Mouse (Mus musculus): Measurements from ENCODE around the gene Amh. TPM values are rescaled to one million over a fixed set of nuclear protein-coding genes. Genes with fewer than 3 reads are reported as not detected.

Amh gene
- total RNA-seq, 2 experiments from 2014 or later, result 2.4 to 2.9 TPM

DNA sequence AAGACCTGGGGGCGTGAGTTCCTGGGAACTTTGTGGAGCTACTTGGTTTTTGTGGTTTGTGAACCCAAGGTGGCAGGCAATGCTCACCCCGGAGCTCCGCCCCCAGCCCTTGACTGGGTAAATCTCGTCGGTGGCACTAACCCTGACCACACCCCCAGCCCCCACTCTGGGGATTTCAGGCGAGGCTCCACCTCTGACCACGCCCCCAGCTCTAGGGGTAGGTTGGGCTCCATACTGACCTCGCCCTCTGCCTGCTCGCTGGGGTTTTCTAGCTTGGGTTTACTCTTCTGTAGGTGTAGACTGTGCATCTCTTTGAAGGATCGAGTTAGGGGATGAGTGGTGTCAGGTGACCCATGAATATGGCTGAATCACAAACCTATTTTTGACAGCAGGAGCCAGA lies 43.5 kb downstream of the Amh start:
- no peak for DNase-seq (ENCODE audit: low spot score in 2 of 2)

DNA sequence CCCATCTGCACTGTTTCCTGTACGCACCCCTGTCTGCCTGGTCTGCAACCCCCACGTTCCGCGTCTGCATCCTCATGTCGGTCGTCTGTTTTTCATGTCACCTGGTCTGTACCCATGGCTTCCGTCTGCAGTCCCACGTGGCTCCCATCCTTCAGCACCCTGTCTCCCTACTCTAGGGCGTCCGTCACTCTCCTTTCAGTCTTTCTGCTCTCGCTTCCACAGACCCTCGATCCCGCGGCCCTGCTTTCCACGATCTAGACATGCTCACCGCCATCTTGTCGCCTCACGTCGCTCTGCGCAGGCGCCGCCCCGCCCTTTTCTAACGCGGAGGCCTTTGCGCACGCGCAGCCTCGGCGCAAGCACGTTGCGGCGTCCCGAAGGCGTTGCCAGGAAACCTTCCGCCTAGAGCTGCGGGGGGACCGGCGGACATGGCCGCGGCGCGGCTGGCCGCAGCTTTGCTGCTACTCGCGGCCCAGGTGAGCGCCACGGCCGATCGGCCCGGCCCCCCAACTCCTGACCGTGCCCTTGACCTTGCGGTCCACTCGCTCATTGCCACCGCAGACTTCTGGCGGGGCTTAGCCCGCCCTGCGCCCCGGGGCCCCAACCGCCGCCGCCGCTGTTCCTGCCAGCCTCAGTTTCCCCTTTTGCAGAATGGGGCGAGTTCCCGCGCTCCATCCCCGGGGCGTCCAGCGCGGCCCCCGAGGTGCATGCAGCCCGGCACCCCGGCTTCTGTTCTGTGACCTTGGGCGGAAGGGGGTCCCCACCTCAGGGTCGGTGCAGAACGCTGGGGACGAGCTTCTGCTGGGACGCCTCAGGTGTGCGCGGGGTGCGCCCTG lies 50.1 kb downstream of the Amh start, which contains the start of the genes Lsm7 and Sppl2b:
Gene Lsm7, minus strand, starts transcription at position 297 of the 836 bp plus-strand sequence.
Gene Sppl2b, plus strand, starts transcription at position 363 of the 836 bp plus-strand sequence.
- DNase-seq (ENCODE audit: low spot score in 2 of 2), result peak; percentile 97 to 98

DNA sequence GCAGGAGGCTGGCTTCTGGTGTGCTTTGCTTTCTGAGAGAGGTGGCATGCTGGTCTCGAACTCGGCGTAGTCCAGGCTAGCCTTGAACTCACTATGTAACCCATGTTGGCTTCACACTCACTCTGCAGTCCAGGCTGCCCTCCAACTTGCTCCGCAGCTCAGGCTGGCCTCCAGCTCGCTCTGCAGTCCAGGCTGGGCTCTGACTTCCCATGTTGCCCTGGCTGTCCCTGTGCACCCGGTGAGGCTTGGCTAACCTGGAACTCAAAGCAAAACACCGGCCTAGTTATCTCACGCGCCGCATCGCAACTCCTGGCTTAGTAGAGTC lies 50.7 kb downstream of the Amh start:
- DNase-seq (ENCODE audit: low spot score in 2 of 2), result no peak

DNA sequence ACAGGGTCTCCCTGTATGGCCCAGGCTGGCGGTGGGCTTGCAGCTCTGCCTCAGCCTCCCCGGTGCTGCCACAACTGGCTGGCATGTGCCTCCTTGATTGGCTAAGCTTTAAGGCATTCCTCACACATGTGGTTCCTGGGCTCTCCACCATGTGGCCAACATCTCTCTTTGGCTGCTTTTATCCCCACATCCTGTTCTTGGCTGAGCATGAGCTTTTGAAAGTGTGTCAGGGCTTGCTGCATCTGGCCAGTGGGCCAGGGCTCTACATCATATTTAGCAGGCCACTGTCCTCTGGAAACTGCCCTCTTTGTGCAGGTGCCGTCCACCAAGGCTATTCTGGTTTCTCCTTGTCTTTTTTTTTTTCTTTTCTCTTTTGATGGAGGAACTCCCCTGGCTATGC lies 51.2 kb downstream of the Amh start:
- peak in 1 of 2 experiments; percentile 45 for DNase-seq (ENCODE audit: low spot score in 2 of 2)

DNA sequence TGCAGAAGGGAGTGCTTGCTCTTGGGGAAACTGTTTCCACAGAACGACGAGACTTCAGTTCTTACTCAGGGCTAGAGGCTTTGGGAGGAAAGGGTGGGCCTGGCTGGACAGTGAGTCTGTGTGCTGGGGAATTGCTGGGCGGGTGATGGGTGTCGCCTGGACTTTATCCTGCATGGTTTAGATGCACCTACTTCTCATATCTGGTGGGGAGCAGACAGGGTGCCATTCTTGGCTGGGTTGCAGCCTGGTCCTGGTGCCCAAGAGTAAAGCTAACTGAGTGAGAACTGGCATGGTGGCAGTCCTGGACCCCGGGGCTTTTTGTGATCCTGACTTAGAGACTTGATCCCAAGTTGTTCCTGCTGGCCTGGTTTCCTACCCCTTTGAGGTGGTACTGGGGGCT lies 51.9 kb downstream of the Amh start:
- DNase-seq (ENCODE audit: low spot score in 2 of 2), result no peak

Small RNAs within 50 kb of the gene (microRNA-seq; reads per million reads assigned to microRNA genes)
- gene Mir1982, result 4.2 to 5.0 reads per million in 2 experiments

Other genes with a start within 250 kb of the Amh start
- gene Rexo1, start 243.7 kb upstream of the Amh start, total RNA-seq (2021), result 10 to 100 TPM; 47.0 to 50.5 TPM
- 10 to 100 TPM; 40.1 to 44.3 TPM for gene Klf16, start 227.9 kb upstream of the Amh start, total RNA-seq (2021)
- gene Abhd17a, start 214.9 kb upstream of the Amh start, total RNA-seq (2021), result 100 to 1,000 TPM; 189 to 197 TPM
- gene Scamp4, start 202.4 kb upstream of the Amh start, total RNA-seq (2021), result 10 to 100 TPM; 38.5 to 40.7 TPM
- 1 to 10 TPM; 2.3 to 2.8 TPM for gene Adat3, start 202.4 kb upstream of the Amh start, total RNA-seq (2021)
- gene Gm49322, start 199.2 kb upstream of the Amh start, total RNA-seq (2021), result 1 to 10 TPM; 2.5 to 2.8 TPM
- gene Csnk1g2, start 182.4 kb upstream of the Amh start, total RNA-seq (2021), result 100 to 1,000 TPM; 176 to 180 TPM
- 10 to 100 TPM; 90.2 to 94.4 TPM for gene Btbd2, start 148.2 kb upstream of the Amh start, total RNA-seq (2021)
- 10 to 100 TPM; 50.5 to 51.5 TPM for gene Mknk2, start 127.1 kb upstream of the Amh start, total RNA-seq (2021)
- 10 to 100 TPM; 16.1 to 19.0 TPM for gene Mob3a, start 103.3 kb upstream of the Amh start, total RNA-seq (2021)
- gene Izumo4, start 103.1 kb upstream of the Amh start, total RNA-seq (2021), result 10 to 100 TPM; 44.8 to 54.7 TPM
- 100 to 1,000 TPM; 137 to 144 TPM for gene Ap3d1, start 63.0 kb upstream of the Amh start, total RNA-seq (2021)
- gene Dot1l, start 50.0 kb upstream of the Amh start, total RNA-seq (2021), result 10 to 100 TPM; 60.6 to 62.2 TPM
- gene Sf3a2, start 7.0 kb upstream of the Amh start, total RNA-seq (2021), result 10 to 100 TPM; 41.0 to 45.9 TPM
- 10 to 100 TPM; 57.1 to 57.8 TPM for gene Plekhj1, start 6.6 kb upstream of the Amh start, total RNA-seq (2021)
- gene Jsrp1, start 8.3 kb downstream of the Amh start, total RNA-seq (2021), result 1 to 10 TPM; 2.1 to 2.6 TPM
- 100 to 1,000 TPM; 429 to 450 TPM for gene Oaz1, start 21.4 kb downstream of the Amh start, total RNA-seq (2021)
- gene Lingo3, start 38.8 kb downstream of the Amh start, total RNA-seq (2021), result 10 to 100 TPM; 32.6 to 35.5 TPM
- 10 to 100 TPM; 47.7 to 50.5 TPM for gene Lsm7, start 50.0 kb downstream of the Amh start, total RNA-seq (2021)
- 10 to 100 TPM; 71.2 to 71.4 TPM for gene Sppl2b, start 50.0 kb downstream of the Amh start, total RNA-seq (2021)
- gene Tmprss9, start 66.6 kb downstream of the Amh start, total RNA-seq (2021), result under 1 TPM; 0.38 to 0.44 TPM
- 100 to 1,000 TPM; 161 to 172 TPM for gene Timm13, start 95.7 kb downstream of the Amh start, total RNA-seq (2021)
- gene Lmnb2, start 113.0 kb downstream of the Amh start, total RNA-seq (2021), result 10 to 100 TPM; 18.2 to 21.5 TPM
- 10 to 100 TPM; 14.0 to 17.6 TPM for gene Gadd45b, start 124.8 kb downstream of the Amh start, total RNA-seq (2021)
- 100 to 1,000 TPM; 170 to 173 TPM for gene Gng7, start 209.7 kb downstream of the Amh start, total RNA-seq (2021)
- 100 to 1,000 TPM; 100 to 105 TPM for gene Diras1, start 220.4 kb downstream of the Amh start, total RNA-seq (2021)
- gene Slc39a3, start 232.2 kb downstream of the Amh start, total RNA-seq (2021), result 10 to 100 TPM; 63.9 to 70.2 TPM